Mouse (Mus musculus) adrenal gland, postnatal 14 days (tissue): ENCODE measurements at regions not wholly inside any gene's neighbourhood (a gene's known extent, or its start where the extent isn't known, plus 50 kb on each side); places are given as distances from the start of the nearest gene placed in this dataset.

ENCODE experiments used
- DNase-seq: peaks from one replicate; pipeline ENCODE4 v3.0.0; 2021; ENCODE audit warnings: mixed read lengths

DNA sequence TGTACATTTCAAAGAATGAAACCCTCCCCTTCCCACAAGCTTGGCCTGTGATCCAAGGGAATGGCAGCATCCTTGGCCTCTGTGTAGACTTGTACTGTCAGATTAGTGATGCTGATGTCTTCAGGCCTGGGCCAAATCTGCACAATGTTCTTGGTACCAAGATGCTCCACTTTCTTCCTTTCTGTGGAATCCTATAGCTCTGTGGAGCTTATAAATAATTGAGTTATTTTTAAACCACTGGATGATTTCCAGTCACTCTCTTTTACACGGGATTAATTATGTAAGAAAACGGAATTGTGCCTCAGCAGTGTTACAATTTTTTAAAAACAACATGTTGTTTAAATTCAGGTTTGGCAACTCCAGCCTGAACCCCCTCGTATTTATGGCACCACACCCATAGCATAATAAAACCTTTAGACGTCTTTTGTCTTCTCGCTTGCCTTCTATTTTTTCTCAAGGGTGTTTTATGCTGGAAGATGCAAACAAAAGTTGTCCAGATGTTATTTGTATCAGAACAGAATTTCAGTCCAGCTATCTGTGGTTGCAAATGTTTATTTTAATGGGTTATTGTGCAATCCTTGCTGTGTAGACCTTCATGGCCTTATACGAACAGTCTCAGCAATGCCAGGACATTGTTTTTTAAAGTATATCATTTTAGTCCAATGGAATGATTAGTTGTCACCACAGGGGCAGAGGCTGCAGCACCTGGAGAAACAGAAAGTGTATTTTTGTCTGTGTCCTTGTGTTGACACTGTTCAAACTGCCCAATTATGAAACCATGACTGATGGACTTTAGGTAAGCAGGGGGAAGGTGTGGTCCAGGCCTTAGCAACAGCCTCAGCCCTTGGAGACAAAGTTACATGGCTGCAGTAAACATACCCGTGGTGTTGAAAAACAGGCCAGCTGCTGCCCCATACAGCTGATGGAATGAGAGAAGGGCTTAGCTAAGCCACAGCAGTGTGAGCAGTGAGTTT is 630.4 kb upstream of the Zeb2 start:
- DNase-seq: no peak

GRCm38 (mm10) chr2:45746606-45747005 is 629.4 kb upstream of the Zeb2 start:
- no peak for DNase-seq

GRCm38 (mm10) chr2:45736278-45736677 is 619.1 kb upstream of the Zeb2 start:
- no peak for DNase-seq

DNA sequence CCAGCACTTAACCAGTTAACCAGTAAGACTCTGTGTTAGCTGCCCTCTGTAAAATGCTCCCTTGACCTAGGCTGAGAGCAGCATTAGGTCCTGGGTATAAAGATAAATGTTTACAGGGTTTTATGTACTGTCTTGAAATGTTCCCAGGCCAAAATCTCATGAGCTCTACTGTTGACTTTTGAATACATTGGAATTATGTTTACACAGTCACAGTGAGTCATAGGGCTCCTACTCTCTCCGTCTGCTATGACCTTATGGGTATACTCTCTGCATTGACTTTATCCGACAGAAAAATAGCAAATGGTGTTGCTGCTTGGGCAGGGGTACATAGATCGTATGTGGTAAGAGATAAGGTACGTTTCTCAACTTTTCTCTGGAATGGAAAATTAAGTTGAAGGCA is 596.8 kb upstream of the Zeb2 start:
- DNase-seq: no peak

DNA sequence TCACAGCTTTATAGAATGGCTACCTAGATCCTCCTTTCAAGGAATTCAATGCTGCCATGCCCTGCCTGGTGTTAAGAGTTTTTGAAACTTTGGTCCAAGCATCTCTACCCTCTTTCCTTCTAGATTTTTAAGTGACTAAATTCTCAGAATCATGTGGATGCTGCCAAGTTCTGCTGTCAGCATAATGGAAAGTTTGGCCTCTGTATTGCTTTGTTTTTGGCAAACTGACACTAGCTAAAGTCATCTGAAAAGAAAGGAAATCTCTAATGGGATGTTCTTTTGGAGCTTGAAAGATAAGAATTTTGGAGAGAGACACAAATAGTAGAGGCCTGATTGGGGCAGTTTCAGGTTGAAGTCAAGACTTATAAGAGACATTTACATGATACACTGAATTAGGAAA is 589.8 kb upstream of the Zeb2 start:
- DNase-seq: no peak

GRCm38 (mm10) chr2:45702511-45702910 is 585.3 kb upstream of the Zeb2 start:
- no peak for DNase-seq

DNA sequence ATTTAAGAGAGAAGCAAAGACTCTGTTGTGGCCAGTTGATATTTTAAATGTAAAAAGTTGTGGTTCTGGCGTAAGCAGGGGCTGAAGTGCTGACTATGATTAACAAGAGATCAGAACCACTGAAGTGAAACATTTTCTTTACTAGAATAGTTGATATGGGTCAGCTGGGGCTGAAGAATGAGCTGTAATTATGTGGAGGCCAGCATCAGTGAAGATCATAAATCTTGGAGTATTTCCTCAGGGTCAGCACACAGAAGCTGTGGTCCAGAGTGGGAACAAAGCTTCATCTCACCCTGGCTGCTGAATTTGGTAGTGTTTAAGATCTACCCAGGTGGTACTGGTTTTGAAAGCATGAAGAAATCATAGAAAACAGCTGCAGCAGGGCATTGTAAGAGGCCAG is 583.4 kb upstream of the Zeb2 start:
- no peak for DNase-seq

GRCm38 (mm10) chr2:45693291-45694020 is 576.3 kb upstream of the Zeb2 start:
- DNase-seq: peak; percentile 9

- no peak for DNase-seq
Measured at GRCm38 (mm10) chr2:45692819-45693218, 575.6 kb upstream of the Zeb2 start.

GRCm38 (mm10) chr2:45688996-45689395 is 571.8 kb upstream of the Zeb2 start:
- no peak for DNase-seq

- peak; percentile 11 for DNase-seq
Measured at GRCm38 (mm10) chr2:45681251-45681650, 564.1 kb upstream of the Zeb2 start.

GRCm38 (mm10) chr2:45679101-45679895 is 562.1 kb upstream of the Zeb2 start:
- no peak for DNase-seq

DNA sequence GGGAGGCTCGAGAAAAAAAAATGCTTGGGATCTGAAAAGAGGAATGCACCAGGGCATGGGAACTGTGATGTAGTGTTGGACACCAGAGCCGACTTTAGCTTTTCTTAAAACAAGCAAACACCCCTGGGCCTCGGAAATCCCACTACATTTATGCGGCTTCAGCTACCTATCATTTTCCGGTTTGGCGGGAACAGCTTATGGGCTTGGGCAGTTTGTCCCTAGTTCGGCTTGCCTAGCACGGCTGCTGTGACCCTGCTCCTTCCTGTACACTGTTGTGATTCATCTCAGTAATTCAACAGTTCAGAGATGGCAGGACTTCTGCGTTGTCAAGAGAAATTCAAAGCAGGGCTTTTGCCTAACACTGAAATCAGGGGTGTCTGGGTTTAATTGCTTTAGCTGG is 561.5 kb upstream of the Zeb2 start:
- no peak for DNase-seq

GRCm38 (mm10) chr2:45675776-45676175 is 558.6 kb upstream of the Zeb2 start:
- no peak for DNase-seq

DNA sequence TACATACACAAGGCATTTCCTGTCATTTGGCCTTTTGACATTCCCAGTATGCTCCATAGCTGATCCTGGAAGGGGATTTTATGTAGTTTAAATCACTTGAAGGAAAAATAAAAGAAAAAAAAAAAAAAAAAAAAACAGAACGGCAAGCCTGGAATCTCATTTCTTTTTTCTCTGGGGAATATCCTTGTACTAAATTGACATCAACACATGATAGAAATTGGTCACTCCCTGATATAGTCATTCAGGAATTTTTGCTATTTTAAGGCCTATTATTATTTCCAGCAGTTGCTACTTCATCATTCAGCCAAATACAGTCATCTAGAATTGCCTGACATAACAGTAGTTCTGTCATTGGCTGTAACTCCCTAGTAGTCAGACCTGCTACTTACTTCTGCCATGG is 538.8 kb upstream of the Zeb2 start:
- DNase-seq: no peak

DNA sequence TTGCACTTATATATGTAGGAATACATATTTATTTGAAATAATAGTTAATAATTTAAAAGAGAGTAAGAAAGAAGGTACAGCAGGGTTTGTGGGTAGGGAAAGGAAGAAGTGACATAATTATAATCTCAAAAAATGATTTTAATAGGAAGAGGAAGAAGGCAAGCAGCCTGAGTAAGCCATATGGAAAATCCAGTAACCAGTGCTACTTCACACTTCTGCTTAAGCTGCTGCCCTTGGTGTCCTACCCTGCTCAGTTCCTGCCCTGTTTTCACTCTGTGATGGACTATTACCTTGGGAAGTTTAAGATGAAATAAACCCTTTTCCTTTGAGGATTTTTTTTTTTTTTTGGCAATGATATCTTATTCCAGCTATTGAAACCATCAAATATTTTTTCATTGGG is 537.5 kb upstream of the Zeb2 start:
- DNase-seq: no peak

GRCm38 (mm10) chr2:45652977-45653376 is 535.8 kb upstream of the Zeb2 start:
- DNase-seq: no peak

- DNase-seq: no peak
Measured at GRCm38 (mm10) chr2:45650271-45650985, 533.2 kb upstream of the Zeb2 start.

DNA sequence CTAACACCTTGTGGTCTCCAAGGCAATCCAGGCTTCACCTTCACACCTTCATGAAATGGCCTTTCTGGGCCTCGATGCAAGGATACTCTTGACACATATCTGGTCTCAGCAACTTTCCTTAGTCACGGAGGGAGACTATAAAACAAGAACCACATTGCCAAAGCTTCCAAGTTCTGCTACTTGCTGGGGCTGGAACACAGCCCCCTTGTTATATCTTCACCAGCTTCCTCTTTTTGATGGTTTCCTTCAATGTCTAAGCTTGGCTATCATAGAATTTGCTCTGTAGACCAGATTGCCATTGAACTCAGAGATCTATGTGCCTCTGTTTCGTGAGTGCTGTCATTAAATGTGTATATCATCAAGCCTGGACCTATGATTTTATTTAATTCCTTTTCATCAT is 530.7 kb upstream of the Zeb2 start:
- DNase-seq: no peak

DNA sequence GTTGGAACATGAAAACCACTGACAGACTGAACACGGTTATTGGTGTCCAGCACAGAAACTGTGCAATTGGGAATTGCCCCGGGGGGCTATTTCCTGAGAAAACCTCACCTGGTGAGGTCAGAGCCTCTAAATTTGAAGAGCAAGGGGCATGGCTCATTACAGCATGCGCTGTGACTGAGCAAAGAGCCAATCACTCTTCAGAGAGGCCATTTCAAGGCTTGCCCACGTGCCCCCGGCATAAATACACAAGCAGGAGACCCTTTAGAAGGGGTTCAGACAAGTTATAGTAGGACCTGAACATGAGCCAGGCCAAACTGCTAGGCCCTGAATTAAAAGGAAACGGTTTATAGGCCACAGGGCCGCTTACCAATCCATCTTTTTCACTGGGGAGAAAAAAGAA is 512.9 kb upstream of the Zeb2 start:
- DNase-seq: no peak

GRCm38 (mm10) chr2:45629616-45630015 is 512.4 kb upstream of the Zeb2 start:
- DNase-seq: no peak

- no peak for DNase-seq
Measured at GRCm38 (mm10) chr2:45623056-45623455, 505.9 kb upstream of the Zeb2 start.
